Mouse (Mus musculus): Measurements from ENCODE around the gene Clec5a. TPM values are rescaled to one million over a fixed set of nuclear protein-coding genes. Genes with fewer than 3 reads are reported as not detected.

The Clec5a gene
- total RNA-seq, 2 experiments from 2014 or later = 1.1 to 1.6 TPM

Other genes with a start within 250 kb of the Clec5a start
- 1 to 10 TPM; 2.7 to 4.0 TPM for gene E330009J07Rik, start 149.7 kb downstream of the Clec5a start, total RNA-seq (2021)
- gene Wee2, start 146.7 kb downstream of the Clec5a start, total RNA-seq (2021) = not detected
- 10 to 100 TPM; 33.0 to 33.8 TPM for gene Ssbp1, start 114.5 kb downstream of the Clec5a start, total RNA-seq (2021)
- gene Tas2r137, start 94.6 kb downstream of the Clec5a start, total RNA-seq (2021) = not detected
- not detected for gene Tas2r108, start 92.3 kb downstream of the Clec5a start, total RNA-seq (2021)
- gene Prss37, start 66.3 kb downstream of the Clec5a start, total RNA-seq (2021) = not detected
- gene Olfr461, start 30.8 kb downstream of the Clec5a start, total RNA-seq (2021) = not detected
- gene Olfr460, start 16.3 kb downstream of the Clec5a start, total RNA-seq (2021) = not detected
- not detected for gene Tas2r138, start 27.5 kb upstream of the Clec5a start, total RNA-seq (2021)
- under 1 TPM; 0.36 to 0.45 TPM for gene Mgam, start 43.0 kb upstream of the Clec5a start, total RNA-seq (2021)

Measured in heart, postnatal 25 days (tissue).